Mouse (Mus musculus) liver, adult 2 months (tissue): ENCODE measurements around the gene Zfp503.

ENCODE experiments used
- CTCF ChIP-seq: fragments of 200-500 bp; IDR thresholded peaks from 2 replicates; pipeline ENCODE4 v1.5.1; 2011; ENCODE audit warnings: low read depth, low read length, control low read depth
- POLR2A ChIP-seq: fragments of 200-500 bp; IDR thresholded peaks from 2 replicates; pipeline ENCODE4 v1.6.1; 2011; ENCODE audit warnings: low read length, control low read depth; ENCODE audit not compliant: insufficient read depth; ENCODE audit errors: extremely low read depth

DNA sequence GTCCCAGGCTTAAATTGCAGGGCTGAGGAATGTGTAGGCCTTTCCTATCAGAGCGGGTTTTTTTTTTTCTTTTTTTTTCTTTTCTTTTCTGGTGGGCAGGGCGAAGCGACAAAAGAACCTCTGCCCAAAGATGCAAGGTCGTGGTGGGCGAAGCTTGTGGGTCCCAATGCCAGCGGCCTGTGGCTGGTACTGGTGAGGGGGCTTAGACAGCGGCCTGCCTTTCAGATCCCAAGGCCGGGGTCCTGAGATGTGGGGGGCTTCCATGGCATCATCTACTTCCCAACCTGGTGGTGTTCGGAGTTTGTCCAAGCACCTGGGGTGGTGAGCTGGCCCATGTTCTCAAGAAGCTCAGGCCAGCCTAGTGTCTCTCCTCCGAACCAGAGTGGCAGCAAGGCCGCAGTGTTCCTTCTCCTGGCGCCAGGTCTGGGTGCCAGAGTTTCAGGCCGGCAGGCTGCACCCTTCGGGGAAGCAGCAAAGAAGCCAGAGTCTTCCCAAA lies 7.3 kb downstream of the Zfp503 start:
- TF ChIP-seq CTCF = no peak
- no peak for TF ChIP-seq POLR2A
